Mouse (Mus musculus): ENCODE data around the gene Syf2. TPM values are rescaled to one million over a fixed set of nuclear protein-coding genes. Genes with fewer than 3 reads are reported as not detected.

Syf2 gene
- total RNA-seq, 2 experiments from 2014 or later, result 48.2 to 53.3 TPM

DNA sequence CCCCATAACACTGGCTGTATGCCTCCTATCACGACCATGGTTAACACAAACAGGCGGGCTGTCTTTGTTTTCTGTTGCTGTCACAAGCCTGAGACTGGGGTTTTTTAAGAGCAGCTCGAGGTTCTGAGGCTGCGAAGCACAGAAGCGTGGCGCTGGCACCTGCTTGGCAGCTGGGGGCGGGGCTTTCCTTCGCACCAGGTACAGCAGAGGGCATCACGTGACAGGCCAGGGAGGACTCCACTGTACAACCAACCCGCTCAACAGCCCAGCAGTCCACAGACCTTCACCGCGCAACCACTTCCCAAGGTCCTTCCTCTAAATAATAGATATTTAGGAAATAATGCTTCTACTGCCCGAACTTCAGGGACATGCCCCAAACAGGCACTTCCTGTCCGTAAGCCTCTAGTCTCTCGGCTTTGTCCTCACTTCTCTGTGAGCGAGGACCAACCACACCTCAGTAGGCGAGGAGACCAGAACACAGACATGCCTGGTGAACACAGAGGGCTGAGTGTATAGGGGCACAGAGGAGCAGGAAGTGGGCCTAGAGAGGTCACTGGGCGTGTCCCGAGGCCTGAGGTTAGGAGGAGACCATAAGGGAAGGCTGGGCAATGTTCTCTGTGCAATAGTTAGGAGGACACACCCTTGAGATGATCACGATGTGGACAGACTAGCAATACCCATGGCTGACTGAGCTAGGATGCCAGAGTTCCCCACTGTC is 37.3 kb downstream of the Syf2 start:
- no peak for DNase-seq (ENCODE audit: low spot score in 2 of 2)

DNA sequence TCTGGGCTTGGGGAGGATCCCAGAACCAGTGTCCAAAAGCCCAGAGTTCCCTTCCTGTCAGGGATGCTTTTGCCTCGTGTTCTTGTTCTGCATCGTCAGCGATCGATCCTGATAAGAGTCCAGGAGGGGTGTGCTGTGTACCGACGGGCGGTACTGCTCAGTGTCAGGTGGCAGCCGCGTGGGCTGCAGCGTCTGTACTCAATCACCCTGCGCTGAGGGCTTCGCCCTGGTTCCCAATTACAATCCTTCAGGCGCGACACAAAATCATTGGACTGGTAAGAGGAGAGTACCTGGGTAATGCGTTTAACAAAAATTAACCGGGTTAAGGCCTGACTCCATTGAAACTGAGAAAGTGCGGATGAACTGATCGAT is 37.9 kb downstream of the Syf2 start:
- DNase-seq (ENCODE audit: low spot score in 2 of 2), result no peak

DNA sequence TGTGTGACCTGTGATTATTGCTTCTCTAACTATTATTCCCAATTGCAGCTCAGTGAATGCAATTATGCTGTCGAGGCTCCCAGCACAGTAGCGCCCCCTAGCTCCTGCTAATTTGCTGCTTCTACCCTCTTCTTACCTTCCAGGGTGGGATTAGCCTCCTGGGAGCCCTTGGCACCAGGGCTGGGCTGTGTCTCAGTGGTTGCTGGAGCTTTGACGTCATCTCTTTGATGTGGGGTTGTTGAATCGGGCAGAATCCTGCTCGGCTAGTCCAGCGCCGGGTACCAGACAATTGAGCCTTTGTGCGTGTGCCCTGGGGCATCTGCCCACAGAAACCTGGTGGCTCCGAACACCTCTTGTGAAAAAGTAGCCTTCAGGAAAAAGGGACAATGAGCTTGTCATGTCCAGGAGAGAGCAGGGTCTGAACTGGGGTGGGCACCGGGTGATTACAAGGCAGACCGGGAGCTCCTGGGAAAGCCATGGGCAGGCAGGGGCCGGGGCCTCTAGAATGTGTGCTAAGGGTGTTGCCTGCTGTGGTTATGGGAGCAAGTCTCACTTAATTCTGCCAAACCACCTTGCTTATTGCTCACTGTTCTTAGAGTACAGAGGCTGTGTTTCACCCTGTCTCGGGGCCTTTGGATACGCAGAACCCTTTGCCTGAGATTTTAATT is 44.7 kb downstream of the Syf2 start:
- DNase-seq (ENCODE audit: low spot score in 2 of 2), result no peak

DNA sequence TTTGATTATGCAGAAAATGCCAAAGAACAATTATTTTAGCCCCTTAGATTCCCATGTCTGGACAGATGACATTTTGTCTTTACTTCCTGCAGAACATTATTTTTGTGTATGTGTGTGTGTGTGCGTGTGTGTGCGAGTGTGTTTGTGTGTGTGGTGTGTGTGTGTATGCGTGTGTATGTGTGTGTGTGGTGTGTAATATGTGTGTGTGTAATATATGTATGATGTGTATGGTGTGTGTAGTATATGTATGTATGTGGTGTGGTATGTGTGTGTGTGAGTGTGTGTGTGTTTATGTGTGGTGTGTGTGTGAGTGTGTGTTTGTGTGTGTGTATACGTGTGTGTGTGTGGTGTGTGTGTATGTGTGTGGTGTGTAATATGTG is 45.2 kb downstream of the Syf2 start:
- DNase-seq (ENCODE audit: low spot score in 2 of 2), result no peak

DNA sequence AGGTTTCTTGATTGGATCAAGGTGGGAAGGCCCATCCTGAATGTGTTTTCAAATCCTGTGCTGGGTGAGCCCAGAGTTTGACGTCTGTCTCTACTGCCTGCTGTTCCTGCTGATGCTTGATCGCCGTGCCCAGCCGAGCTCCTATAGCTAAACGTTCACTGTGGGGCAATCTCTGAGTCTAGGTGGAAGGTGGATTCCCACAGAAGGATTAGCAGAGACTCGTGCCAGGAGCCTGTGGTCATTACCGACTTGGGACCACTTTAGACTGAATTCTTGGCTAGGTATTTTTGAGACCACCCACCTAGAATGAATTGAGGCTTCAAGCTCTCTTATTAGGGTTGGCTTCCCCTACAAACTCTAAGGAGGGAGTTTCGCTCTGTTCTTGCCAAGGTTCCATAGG is 48.2 kb downstream of the Syf2 start:
- no peak for DNase-seq (ENCODE audit: low spot score in 2 of 2)

DNA sequence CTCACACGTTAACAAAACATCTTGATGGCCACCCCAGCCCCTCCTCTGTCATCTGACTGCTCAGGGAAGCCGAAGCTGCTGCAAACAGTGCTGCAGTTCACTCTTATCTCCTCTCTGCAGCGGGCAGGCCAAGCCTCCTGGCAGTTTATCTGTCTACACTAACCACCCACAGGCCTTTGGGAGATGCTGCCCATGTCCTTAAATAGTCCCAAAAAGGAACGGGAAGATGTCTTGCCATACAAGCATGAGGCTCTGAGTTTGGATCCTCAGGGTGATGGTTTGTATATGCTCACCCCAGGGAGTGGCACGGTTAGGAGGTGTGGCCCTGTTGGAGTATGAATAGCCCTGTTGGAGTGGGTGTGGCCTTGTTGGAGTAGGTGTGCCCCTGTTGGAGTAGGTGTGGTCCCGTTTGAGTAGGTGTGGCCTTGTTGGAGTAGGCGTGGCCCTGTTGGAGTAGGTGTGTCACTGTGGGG is 51.3 kb downstream of the Syf2 start:
- DNase-seq (ENCODE audit: low spot score in 2 of 2), result no peak

DNA sequence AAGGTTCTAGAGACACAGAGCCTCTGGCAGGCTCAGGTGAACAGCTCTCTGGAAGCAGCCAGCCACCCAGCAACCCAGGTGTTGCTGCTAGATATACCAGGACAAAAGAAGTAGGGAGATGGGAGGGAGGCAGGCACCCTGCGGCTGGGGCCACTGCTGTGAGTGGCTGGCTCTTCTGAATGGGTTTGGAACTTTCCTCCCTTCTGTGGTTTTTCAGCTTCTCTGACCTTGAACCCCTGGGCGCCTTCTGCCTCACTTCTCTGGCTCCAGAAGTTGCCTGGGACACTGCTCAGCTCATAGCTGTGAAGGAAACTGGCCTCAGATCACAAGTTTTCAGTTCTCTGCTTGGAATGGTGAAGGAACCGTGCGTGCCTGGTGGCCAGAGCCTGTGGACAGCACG is 52.4 kb downstream of the Syf2 start:
- no peak for DNase-seq (ENCODE audit: low spot score in 2 of 2)

DNA sequence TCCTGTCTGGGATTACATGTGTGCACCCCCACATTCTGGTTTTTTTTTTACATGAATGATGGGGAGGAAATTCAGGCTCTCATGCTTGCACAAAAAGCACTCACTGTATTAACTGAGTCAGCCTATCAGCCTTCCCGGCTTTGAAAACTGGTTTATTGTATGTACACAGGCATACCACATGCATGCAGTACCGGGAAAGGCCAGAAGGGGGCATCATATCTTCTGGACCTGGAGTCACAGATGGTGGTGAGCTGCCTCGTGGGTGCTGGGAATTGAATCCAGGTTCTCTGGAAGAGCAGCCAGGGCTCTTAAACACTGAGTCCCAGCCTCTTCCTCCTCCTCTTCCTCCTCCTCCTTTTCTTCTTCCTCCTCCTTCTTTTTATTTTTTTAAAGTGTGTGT is 53.9 kb downstream of the Syf2 start:
- no peak for DNase-seq (ENCODE audit: low spot score in 2 of 2)

DNA sequence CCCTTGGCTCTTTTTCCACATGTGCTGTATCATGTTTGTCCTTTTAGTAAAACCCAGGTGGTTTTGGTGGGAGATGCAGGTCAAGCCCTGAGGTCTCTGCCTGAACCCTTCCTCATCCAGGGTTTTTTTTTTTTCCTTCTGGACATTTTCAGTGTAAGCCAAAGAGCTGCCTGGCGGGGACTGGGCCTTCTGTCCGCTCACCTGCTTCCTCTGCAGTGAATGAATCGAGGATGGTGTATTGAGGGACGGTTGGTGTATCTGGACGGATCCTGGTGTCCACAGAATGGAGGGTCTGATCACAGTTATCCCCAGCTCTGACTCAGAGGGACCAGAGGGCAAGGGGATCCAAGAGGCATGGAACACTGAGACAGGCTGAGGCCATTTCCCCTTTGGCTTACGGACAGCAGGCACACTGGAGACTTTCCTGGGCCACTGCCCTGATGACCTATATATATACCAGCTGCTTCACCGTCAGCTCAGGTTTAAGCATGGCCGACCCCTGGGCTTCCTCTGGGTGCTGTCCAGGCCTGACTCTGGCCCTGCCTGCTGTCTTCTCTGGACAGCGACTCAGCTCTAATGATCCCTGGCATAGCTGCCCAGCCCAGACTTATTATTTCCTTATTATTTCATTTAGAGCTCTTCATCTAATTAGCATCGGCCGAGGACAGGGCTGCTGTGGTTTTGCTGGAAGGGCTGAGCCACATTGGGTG is 55.1 kb downstream of the Syf2 start:
- no peak for DNase-seq (ENCODE audit: low spot score in 2 of 2)

DNA sequence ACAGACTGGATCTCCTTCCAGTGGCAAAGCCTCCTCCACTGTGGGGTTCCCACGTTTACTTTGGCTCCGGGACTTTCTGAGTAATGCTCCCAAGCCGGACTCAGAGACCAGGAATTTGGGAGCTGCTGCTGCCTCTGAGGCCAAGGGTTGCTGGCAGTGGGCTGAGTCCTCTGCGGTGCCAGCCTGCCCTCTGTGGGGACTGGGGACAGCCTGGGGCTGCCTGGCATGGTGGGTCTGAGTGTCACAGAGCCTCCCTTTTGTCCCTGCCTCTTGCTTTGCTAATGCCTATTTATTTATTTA is 55.6 kb downstream of the Syf2 start:
- peak in 1 of 2 experiments; percentile 37 for DNase-seq (ENCODE audit: low spot score in 2 of 2)

DNA sequence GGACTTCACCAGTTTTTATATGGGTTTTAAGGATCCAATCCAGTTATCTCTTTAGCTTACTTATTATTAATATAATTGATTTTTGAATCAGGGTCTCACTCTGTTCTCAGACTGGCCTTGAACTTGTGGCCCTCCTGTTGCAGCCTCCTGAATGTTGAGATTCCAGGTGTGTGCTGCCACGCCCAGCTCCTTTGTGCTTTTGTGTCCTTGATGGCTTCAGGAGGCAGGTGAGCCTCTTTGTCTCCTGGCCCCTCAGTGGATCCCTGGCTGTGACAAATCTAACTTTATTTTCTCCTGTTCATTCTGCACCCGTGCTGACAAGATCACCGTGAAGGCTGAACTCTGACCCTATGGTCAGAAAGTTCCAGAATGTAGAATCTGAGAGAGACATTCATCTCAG is 56.3 kb downstream of the Syf2 start:
- DNase-seq (ENCODE audit: low spot score in 2 of 2), result no peak

Other genes with a start within 250 kb of the Syf2 start
- gene Man1c1, start 226.6 kb upstream of the Syf2 start, total RNA-seq (2021), result 10 to 100 TPM; 16.7 to 17.9 TPM
- 10 to 100 TPM; 18.0 to 20.0 TPM for gene Ldlrap1, start 162.9 kb upstream of the Syf2 start, total RNA-seq (2021)
- 10 to 100 TPM; 28.5 to 29.9 TPM for gene Maco1, start 77.6 kb upstream of the Syf2 start, total RNA-seq (2021)
- under 1 TPM; 0.27 to 0.62 TPM for gene Rhd, start 66.4 kb upstream of the Syf2 start, total RNA-seq (2021)
- 10 to 100 TPM; 64.7 to 71.9 TPM for gene Tmem50a, start 15.9 kb upstream of the Syf2 start, total RNA-seq (2021)
- 100 to 1,000 TPM; 115 to 148 TPM for gene Rsrp1, start 7.3 kb upstream of the Syf2 start, total RNA-seq (2021)
- gene Runx3, start 189.8 kb downstream of the Syf2 start, total RNA-seq (2021), result under 1 TPM; 0.34 to 0.49 TPM

Data from gastrocnemius, postnatal 4 days (tissue).